Mouse (Mus musculus) kidney, embryonic 14.5 days (tissue): ENCODE results near the gene Arxes2. TPM values are rescaled to one million over a fixed set of nuclear protein-coding genes. Genes with fewer than 3 reads are reported as not detected.
"Not testable (repeated sequence)": the region's sequence is repeated elsewhere in the genome, so short reads cannot be mapped to it uniquely, and the experiment has no call there.

ENCODE experiments used
- ATAC-seq: fragments of 200-750 bp; cut with Nextera tagmentation; 2 replicates; pipeline ENCODE4 v1.8.0; 2017; ENCODE audit warnings: moderate number of reproducible peaks, mild to moderate bottlenecking, moderate TSS enrichment, moderate library complexity; ENCODE audit not compliant: low FRiP score, low TSS enrichment
- H3K27ac ChIP-seq: fragments of 300-500 bp; sonication (generic); 2 replicates; pipeline ENCODE4 v1.5.1; 2014; ENCODE audit warnings: low read depth, mild to moderate bottlenecking, low read length, moderate library complexity, mixed read lengths
- H3K27me3 ChIP-seq: fragments of 300-500 bp; sonication (generic); 2 replicates; pipeline ENCODE4 v1.6.1; 2014; ENCODE audit warnings: mild to moderate bottlenecking, low read length; ENCODE audit not compliant: control insufficient read depth, insufficient read depth
- H3K36me3 ChIP-seq: fragments of 300-500 bp; sonication (generic); 2 replicates; pipeline ENCODE4 v1.6.1; 2014; ENCODE audit warnings: low read length, mixed read lengths; ENCODE audit not compliant: control insufficient read depth, insufficient read depth
- H3K4me1 ChIP-seq: fragments of 300-500 bp; sonication (generic); 2 replicates; pipeline ENCODE4 v1.6.1; 2014; ENCODE audit warnings: low read length, mixed read lengths; ENCODE audit not compliant: control insufficient read depth, insufficient read depth
- H3K4me2 ChIP-seq: fragments of 300-500 bp; sonication (generic); replicated peaks from 2 replicates; pipeline ENCODE4 v1.6.1; 2014; ENCODE audit warnings: low read depth, mild to moderate bottlenecking, low read length
- H3K4me3 ChIP-seq: fragments of 300-500 bp; sonication (generic); 2 replicates; pipeline ENCODE4 v1.5.1; 2014; ENCODE audit warnings: mild to moderate bottlenecking, low read length
- H3K9ac ChIP-seq: fragments of 300-500 bp; sonication (generic); 2 replicates; pipeline ENCODE4 v1.6.1; 2014; ENCODE audit warnings: low read depth, mild to moderate bottlenecking, low read length, moderate library complexity
- H3K9me3 ChIP-seq: fragments of 300-500 bp; sonication (generic); 2 replicates; pipeline ENCODE4 v1.6.1; 2016; ENCODE audit warnings: low read length; ENCODE audit not compliant: control insufficient read depth
- WGBS: fragments of 180-500 bp; shearing (Covaris S2); extraction: QIAGEN DNeasy Blood & Tissue Kit; methylation state at CpG from one replicate; pipeline ENCODE4 v1.1.7; 2014; 5-methylcytosine and 5-hydroxymethylcytosine counted together
- polyA plus RNA-seq: library from polyadenylated mRNA; unstranded; fragments of >200 nt; fragmentation: Nextera tagmentation; extraction: Ambion mirVana; gene quantifications from 2 replicates; pipeline ENCODE4 v1.2.1, GENCODE M21; 2014

The Arxes2 gene
- polyA plus RNA-seq, 1 experiment from 2014 or later: 82.0 TPM

GRCm38 (mm10) chrX:136014392-136014791, 20.8 kb downstream of the Arxes2 start:
- WGBS: 23% methylated on average over 2 of the region's 2 CpGs
- H3K36me3 ChIP-seq: no peaks in the 10 kb centered on the region
- no peak overlapping the region for H3K4me3 ChIP-seq
- H3K27ac ChIP-seq: no peak overlapping the region
- H3K4me2 ChIP-seq: no peak overlapping the region
- H3K4me1 ChIP-seq: no peaks in the 10 kb centered on the region
- peak; percentile 78; the same call in 1 of the 2 replicates for ATAC-seq
- no peaks in the 10 kb centered on the region for H3K9me3 ChIP-seq
- no peaks in the 10 kb centered on the region for H3K27me3 ChIP-seq
- H3K9ac ChIP-seq: no peak overlapping the region

GRCm38 (mm10) chrX:136030331-136030730, 36.7 kb downstream of the Arxes2 start:
- no peaks in the 10 kb centered on the region for H3K36me3 ChIP-seq
- no peak overlapping the region for H3K4me3 ChIP-seq
- no peak overlapping the region for H3K9ac ChIP-seq
- no peak for ATAC-seq
- no peaks in the 10 kb centered on the region for H3K4me1 ChIP-seq
- H3K9me3 ChIP-seq: no peaks in the 10 kb centered on the region
- 87% methylated on average over 1 of the region's 1 CpGs for WGBS
- no peak overlapping the region for H3K27ac ChIP-seq
- no peak overlapping the region for H3K4me2 ChIP-seq
- no peaks in the 10 kb centered on the region; the same call in 1 of the 2 replicates for H3K27me3 ChIP-seq

GRCm38 (mm10) chrX:136032799-136033763, 39.5 kb downstream of the Arxes2 start, which contains the start of gene Arxes1:
Arxes1 (plus strand) TSS chrX:136033367.
- whole genome bisulfite sequencing: 56% methylated on average over 1 of the region's 49 CpGs

GRCm38 (mm10) chrX:136043726-136044125, 50.1 kb downstream of the Arxes2 start:
- Histone ChIP-seq H3K9me3 (no peaks in the 10 kb centered on the region), H3K27ac (no peak overlapping the region), H3K27me3 (no peaks in the 10 kb centered on the region; the same call in 1 of the 2 replicates), H3K36me3 (no peaks in the 10 kb centered on the region), H3K4me2 (no peak overlapping the region), H3K4me1 (no peaks in the 10 kb centered on the region), H3K9ac (no peak overlapping the region), H3K4me3 (no peak overlapping the region)
- no peak for ATAC-seq
- WGBS: 86% methylated on average over 1 of the region's 1 CpGs

More at GRCm38 (mm10) chrX:136032799-136033763, 39.5 kb downstream of the Arxes2 start, which contains the start of gene Arxes1:
- H3K27me3 ChIP-seq, H3K36me3 ChIP-seq, H3K9ac ChIP-seq, H3K27ac ChIP-seq, H3K9me3 ChIP-seq, H3K4me1 ChIP-seq: not testable (repeated sequence)
- peak; percentile 98 for ATAC-seq
- H3K4me2 ChIP-seq: peak within 1 kb of the TSS; percentile 32
- H3K4me3 ChIP-seq: peak within 1 kb of the TSS; percentile 22; the same call in 1 of the 2 replicates

Other genes starting within 250 kb of the Arxes2 start
- 38.6 and 56.1 TPM in 2 replicates for gene Bhlhb9, start 196.2 kb upstream of the Arxes2 start, polyA plus RNA-seq
- 11.4 and 21.6 TPM in 2 replicates for gene Gprasp2, start 154.8 kb upstream of the Arxes2 start, polyA plus RNA-seq
- 41.3 and 44.6 TPM in 2 replicates for gene Arxes1, start 39.5 kb downstream of the Arxes2 start, polyA plus RNA-seq
- 78.7 and 89.3 TPM in 2 replicates for gene Bex2, start 74.4 kb downstream of the Arxes2 start, polyA plus RNA-seq
- gene Nxf3, start 91.4 kb downstream of the Arxes2 start, polyA plus RNA-seq: not detected in 2 replicates
- gene Bex4, start 145.2 kb downstream of the Arxes2 start, polyA plus RNA-seq: 61.5 and 63.7 TPM in 2 replicates
- 170 and 245 TPM in 2 replicates for gene Tceal8, start 178.5 kb downstream of the Arxes2 start, polyA plus RNA-seq
- 0.41 and 1.5 TPM in 2 replicates for gene Tceal5, start 210.1 kb downstream of the Arxes2 start, polyA plus RNA-seq
- gene Tceal7, start 221.0 kb downstream of the Arxes2 start, polyA plus RNA-seq: 0.23 and 0.34 TPM in 2 replicates
- gene Bex1, start 221.7 kb downstream of the Arxes2 start, polyA plus RNA-seq: 70.5 and 71.0 TPM in 2 replicates